Mouse (Mus musculus) thymus, postnatal 25 days (tissue): ENCODE measurements around the gene Zyx.

Source experiments
- DNase-seq: peaks from one replicate; pipeline ENCODE4 v3.0.0; 2022

Gene Zyx

GRCm38 (mm10) chr6:42399938-42400337 lies 50.5 kb downstream of the Zyx start, which contains the start of gene Tas2r143:
Gene Tas2r143, plus strand, starts transcription at chr6:42400238.
- no peak for DNase-seq

GRCm38 (mm10) chr6:42405134-42405533 lies 55.7 kb downstream of the Zyx start, which contains the start of gene Tas2r135:
Gene Tas2r135, plus strand, starts transcription at chr6:42405434.
- no peak for DNase-seq
